Mouse (Mus musculus) activated CD4-positive, CD25-positive, alpha-beta regulatory T cell, adult 9 weeks (primary cell): Measurements from ENCODE around the gene Foxc1. TPM values are rescaled to one million over a fixed set of nuclear protein-coding genes. Genes with fewer than 3 reads are reported as not detected.

Source experiments
- polyA plus RNA-seq: library from polyadenylated mRNA; unstranded; fragments of 100-300 nt; shearing (Covaris generic); gene quantifications from one replicate; pipeline ENCODE4 v1.2.1, GENCODE M21; 2017

Gene Foxc1
- polyA plus RNA-seq = not detected

GRCm38 (mm10) chr13:31806428-31806832 lies at the start of gene Foxc1:
Gene Foxc1, plus strand, starts transcription at chr13:31806633.

Other genes starting within 250 kb of the Foxc1 start
- not detected for gene A530084C06Rik, start 247.3 kb upstream of the Foxc1 start, polyA plus RNA-seq
- gene Foxf2, start 180.8 kb upstream of the Foxc1 start, polyA plus RNA-seq = not detected